Mouse (Mus musculus): ENCODE results near the gene P2ry2.

- TF ChIP-seq CTCF (IDR thresholded peaks at IDR 0.05; ENCODE audit: extremely low read depth, insufficient read depth, low read length) (no peak), POLR2A (IDR thresholded peaks at IDR 0.05; ENCODE audit: extremely low read depth, insufficient read depth, low read length) (no peak)
These were observed 44.6 kb upstream of the P2ry2 start for GRCm38 (mm10) chr7:101057309-101057708.
